Mouse (Mus musculus) heart, adult 18-20 months (tissue): Measurements from ENCODE around the gene Syt11. TPM values are rescaled to one million over a fixed set of nuclear protein-coding genes. Genes with fewer than 3 reads are reported as not detected.
"Not testable (repeated sequence)": the region's sequence is repeated elsewhere in the genome, so short reads cannot be mapped to it uniquely, and the experiment has no call there.

Source experiments
- DNase-seq, 2 experiments: peaks; one replicate each; pipeline ENCODE4 v3.0.0; 2021 to 2022; ENCODE audit warnings: mixed read lengths in 1 of 2
- long read RNA-seq, 2 experiments: library from polyadenylated mRNA; stranded (forward); transcript quantifications; one replicate each; pipeline ENCODE4 v2.0.0; 2021
- total RNA-seq, 2 experiments: library from RNA; stranded (reverse); gene quantifications; 2 replicates each; pipeline ENCODE4 v1.2.3; 2021

Syt11 gene
- total RNA-seq: 1 to 10 TPM; 5.4 to 8.0 TPM
- long read RNA-seq, experiment 1, full-length matches to known transcripts: 2 of 3 reads
- long read RNA-seq, experiment 1, partial matches to known transcripts: 0 of 3 reads
- long read RNA-seq, experiment 1, other reads (novel, unspliced or antisense): 1 of 3 reads
- long read RNA-seq, experiment 2: 0 reads

DNA sequence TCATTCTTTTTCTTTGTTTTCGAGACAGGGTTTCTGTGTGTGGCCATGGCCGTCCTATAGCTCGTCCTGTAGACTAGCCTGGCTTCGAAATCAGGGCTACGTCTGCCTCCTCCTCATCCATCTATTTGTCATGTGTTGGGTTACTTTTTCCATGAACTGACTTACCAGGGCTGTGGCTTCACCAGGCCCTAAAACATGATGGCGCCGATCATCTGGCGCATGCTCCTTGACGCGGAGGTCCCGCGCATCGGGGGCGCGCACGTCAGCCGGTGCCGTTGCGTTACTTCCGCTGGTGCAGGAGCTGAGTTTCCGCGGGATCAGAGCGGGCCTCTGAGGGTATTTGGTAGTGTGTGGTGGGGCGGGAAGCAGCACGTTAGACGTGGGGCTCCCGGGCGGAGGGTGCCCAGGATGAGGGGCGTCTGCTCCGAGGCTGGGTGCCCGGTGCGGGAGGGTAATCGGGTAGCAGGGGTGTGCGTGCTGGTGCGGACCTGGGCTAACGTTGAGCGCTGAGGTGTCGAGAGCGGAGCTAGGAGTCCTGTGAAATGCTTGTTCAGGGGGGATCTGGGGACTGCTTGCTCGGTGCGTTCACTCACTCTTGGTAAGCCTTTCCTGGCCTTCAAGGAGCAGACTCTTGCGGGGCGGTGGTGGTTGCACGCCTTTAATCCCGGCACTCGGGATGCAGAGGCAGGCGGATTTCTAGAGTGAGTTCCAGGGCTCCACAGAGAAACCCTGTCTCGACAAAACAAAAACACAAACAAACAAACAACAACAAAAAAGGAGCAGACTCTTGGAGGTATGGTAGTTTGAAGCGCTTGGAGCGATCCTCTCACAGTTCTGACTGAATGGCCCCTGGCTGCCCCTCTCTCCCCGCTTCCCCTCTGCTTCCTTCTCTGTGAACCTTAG is at the start of gene Syt11:
Syt11 (minus strand) TSS at position 226 of the 903 bp plus-strand sequence.
- peak; percentile 18 to 55 for DNase-seq

GRCm38 (mm10) chr3:88803910-88804540 is 29.1 kb upstream of the Syt11 start:
- DNase-seq: no peak

- DNase-seq: not testable (repeated sequence)
Measured at GRCm38 (mm10) chr3:88797507-88797906, 22.5 kb upstream of the Syt11 start.

- not testable (repeated sequence) for DNase-seq
Measured at GRCm38 (mm10) chr3:88788033-88788432, 13.1 kb upstream of the Syt11 start.

DNA sequence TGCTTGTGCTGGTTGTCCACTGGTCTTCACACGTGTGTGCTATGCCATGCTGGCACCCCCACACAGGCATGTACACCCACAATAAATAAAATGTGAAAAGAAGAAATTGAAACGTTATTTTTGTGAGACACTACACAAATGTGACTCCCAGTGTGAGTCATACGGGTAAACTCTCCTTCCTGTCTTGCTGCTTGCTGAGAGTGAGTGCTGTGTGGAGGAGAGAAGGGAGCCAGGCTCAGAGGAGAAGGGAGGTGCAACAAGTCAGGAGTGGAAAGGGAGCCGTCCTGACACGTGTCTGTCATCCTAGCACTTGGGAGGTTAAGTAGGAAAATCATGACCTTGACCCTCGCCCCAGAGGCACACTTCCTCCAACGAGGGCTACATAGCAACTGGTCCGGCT is 11.8 kb upstream of the Syt11 start:
- DNase-seq: not testable (repeated sequence)

DNA sequence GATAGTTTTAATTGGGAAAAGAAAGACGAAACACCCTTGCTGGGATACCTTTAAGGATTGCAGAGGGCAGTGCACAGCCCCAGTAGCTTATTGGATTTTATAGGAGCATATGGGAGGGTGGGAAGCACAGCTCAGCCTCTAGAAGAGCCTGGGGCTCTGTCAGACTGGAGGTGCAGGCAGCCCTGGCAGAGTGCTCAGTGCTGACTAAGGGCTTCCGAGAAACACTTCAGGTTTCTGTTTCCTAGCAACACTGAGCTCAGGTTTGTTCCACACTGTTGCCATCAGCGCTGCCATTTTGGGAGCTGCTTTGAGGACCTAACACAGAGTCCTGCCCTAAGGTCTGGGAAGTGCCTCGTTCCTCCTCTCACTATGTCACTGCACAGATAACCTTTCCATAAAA is 11.4 kb upstream of the Syt11 start:
- DNase-seq: not testable (repeated sequence)

DNA sequence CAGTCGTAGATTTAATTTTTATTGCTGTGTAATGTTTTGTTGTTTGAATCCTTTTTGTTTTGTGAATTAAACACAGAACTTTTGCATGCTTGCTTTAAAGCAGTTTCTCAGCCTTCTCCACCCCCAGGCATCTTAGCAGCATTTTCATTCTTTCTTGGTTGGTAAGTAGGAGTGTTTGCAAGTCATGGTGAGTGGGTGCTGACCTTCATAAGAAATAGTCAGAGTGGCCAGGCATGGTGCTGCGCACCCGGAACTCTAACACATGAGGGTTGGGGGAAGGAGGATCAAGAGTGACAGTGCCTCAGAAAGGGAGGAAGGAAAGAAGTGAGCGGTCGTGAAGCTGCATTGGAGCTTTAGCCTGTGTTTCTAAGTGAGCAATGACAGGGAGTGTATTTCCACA is 9.9 kb upstream of the Syt11 start:
- DNase-seq: no peak

- not testable (repeated sequence) for DNase-seq
Measured at GRCm38 (mm10) chr3:88773163-88773562, 1.8 kb downstream of the Syt11 start.

DNA sequence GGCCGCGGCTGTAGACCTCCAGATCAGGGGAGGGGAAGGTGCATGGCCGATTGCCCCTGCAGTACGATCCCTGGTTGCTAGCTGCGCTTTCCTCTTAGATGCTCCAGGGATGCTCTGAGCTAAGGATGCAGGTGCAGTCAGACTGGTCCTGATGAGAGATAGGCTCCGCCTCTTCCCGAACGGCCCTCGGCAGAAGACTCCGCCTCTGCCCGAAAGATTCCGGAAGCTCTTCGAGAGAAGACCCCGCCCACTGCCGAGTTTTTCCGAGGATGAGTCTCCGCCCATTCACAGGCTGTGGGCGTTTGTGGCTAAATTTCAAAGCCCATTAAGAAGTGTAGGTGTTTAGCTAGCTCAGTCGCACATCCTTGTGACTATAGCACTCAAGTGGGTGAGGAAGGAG is 2.6 kb downstream of the Syt11 start:
- peak; percentile 92 to 93 for DNase-seq

GRCm38 (mm10) chr3:88771941-88772280 is 3.1 kb downstream of the Syt11 start:
- not testable (repeated sequence) for DNase-seq

DNA sequence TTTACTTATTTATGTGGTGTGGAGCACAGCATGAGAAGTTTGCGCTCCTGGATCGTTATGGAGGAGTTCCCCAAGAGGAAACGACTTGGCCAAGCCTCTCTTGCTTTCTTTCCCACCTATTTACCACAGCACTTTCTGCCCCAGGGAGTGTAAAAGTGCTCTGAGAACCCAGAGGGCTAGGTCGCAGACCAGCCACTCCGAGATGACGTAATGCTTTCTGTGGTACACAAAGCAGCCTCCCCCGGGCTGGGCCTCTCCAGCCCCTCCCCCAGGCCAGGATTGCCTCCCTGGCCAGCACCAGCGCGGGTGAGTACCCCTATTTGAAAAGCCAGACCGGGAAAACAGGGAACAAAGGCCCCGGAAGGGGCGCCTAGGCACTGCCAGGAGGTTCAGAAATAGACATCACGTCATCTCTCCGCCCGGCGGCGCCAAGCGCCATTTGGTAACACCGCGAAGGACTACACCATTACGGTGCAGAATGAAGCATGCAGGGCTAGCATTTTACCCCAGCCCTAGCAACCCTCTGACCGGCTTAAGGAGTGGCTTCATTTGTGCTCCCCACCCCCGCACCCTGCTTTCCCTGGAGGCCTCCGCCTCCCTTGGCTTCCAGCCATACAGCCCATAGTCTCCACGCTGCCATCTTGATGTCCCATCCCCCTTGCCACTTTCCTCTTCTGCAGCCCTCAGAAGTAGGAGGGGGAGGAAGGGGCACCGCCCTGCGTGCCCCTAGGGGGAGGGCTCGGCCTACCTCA is 3.6 kb downstream of the Syt11 start:
- peak; percentile 65 to 68 for DNase-seq

GRCm38 (mm10) chr3:88762401-88762831 is 12.5 kb downstream of the Syt11 start:
- no peak for DNase-seq

- no peak for DNase-seq
Measured at GRCm38 (mm10) chr3:88761619-88762018, 13.3 kb downstream of the Syt11 start.

DNA sequence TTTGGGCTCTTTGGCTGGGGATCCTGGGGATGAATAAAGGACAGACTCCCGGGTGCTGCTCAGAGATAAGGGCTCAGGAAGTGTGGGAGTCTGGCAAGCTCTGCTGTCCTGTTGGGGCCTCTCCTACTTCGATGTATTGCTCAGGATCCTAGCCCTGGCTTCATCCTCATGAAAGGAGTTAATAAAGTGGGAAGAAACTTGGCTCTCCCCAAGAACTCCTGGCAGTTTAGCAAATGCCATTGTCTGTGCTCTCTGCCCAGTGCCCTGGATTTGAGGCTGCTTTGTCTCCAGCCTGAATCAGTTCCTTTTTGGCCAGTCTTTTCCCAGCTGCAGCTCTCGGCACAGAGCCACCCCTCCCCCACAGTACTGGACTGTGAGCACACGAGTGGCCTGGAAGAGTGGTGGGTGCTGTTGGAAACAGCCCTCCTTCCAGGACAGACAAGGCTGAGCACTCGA is 16.9 kb downstream of the Syt11 start:
- peak; percentile 78 to 83 for DNase-seq

DNA sequence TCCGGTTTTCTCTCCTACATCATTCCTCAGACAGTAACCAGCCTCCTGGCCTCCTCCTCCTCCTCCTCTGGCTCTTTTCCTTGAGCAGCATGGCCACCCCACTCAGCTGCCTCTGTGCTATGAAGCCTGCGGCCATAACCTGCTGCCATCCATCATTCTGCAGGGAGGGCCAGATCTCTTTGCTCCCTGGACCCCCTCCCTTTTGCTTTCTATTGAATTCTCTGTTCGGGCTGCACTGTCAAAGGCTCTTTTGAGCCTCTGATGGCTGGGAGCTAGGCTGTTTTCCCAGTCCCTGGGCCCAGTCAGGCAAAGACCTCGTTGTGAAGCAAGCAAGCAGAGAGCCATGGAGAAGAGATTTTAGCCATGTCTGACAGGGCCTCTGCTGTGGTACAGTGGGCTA is 18.7 kb downstream of the Syt11 start:
- no peak for DNase-seq

DNA sequence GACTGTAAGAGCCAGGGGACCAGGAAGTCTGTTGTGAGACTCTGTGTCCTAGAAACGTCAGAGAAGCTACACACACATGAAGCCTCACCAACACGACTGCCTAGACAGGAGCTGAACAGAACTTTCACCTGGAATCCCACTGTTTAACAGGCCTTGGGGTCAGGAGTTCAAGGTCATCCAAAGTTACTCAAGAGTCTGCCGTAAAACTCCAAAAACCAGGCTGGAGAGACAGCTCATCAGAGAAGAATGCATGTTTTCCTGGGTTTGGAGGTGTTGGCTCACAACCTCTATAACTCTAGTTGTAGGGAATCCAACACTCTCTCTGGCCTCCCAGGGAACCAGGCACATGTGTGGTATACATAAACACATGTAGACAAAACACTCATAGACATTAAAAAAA is 19.4 kb downstream of the Syt11 start:
- DNase-seq: no peak

DNA sequence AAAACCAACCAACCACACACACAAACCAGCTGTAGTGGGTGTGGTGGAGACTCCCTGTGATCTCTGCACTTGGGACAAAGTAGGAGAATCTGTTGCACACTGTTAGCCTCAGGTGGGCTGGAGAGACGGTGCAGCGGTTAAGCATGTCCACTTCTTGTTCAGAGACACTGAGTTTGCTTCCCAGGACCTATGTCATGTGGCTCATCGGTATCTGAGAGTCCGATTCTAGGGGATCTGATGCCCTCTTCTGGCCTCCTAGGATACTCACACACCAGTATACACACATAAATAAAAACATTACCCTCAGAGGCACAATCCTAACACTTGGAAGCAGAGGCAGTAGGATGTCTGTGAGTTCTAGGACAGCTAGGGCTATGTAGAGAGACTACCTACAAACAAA is 20.7 kb downstream of the Syt11 start:
- no peak for DNase-seq

DNA sequence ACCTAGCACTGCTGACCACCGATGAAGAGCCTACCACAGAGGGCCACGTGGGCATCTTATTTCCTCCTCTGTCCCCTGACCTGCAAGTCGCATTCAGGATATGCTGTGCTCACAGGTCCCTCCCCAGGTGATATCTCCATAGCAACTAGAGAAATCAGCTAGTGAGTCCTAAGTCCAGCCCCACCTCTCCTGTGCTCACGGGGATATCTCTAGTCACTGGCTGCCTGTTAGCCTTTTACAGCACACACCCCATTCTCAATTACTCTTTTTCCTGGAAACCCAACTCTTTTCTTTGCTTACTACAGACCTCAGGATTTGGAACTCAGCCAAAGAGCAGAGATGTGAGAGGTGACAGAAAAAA is 28.1 kb downstream of the Syt11 start:
- DNase-seq: no peak

- DNase-seq: peak in 1 of 2 experiments; percentile 20
Measured at GRCm38 (mm10) chr3:88746139-88746870, 28.7 kb downstream of the Syt11 start.

GRCm38 (mm10) chr3:88745534-88745933 is 29.4 kb downstream of the Syt11 start:
- DNase-seq: no peak

DNA sequence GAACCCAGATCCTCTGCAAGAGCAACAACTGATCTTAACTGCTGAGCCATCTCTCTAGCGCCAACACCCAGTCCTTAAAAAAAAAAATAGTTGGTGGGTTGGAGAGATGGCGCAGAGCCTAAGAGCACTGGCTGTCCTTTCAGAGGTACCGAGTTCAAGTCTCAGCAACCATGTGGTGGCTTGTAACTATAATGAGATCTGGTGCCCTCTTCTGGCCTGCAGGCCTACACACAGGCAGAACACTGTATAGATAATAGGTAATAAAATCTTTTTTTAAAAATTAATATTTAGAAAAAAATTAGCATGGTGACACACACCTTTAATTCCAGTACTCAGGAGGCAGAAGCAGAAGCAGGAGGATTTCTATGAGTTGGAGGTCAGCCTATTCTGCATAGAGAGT is 34.8 kb downstream of the Syt11 start:
- no peak for DNase-seq

- DNase-seq: peak; percentile 61 to 88
Measured at GRCm38 (mm10) chr3:88738641-88739040, 36.3 kb downstream of the Syt11 start.
